Mouse (Mus musculus) layer of hippocampus, adult 8-10 months (tissue): Measurements from ENCODE around the gene Erfe. TPM values are rescaled to one million over a fixed set of nuclear protein-coding genes. Genes with fewer than 3 reads are reported as not detected.
A peak's percentile ranks its signal among the peaks of the same experiment; 100 is the strongest.

Source experiments
- DNase-seq, 2 experiments: peaks; one replicate each; pipeline ENCODE4 v3.0.0; 2022; ENCODE audit warnings: low spot score in 2 of 2
- total RNA-seq, 4 experiments: library from RNA; stranded (reverse); gene quantifications; 2 replicates each; pipeline ENCODE4 v1.2.4; 2022

Gene Erfe
- total RNA-seq, 4 experiments from 2014 or later = not detected

DNA sequence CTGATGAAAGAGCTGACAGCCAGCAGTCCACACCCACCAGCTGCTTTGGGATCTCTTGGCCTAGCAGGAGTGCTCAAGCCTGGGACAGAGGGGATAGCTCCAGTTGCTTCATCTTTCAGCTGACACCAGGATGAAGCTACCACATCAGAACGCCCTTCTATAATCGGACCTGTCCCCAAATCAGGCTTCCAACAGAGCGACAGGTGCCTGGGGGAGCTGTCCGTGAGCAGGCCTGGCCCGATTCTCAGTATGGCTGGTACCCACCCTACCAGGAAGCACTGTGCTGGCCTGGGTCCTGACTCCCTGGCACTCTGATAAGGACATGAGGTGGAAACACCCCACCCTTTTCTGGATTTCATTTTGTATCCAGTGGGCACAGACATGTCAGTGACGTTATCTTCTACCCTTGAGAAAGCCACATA, 7.2 kb downstream of the Erfe start:
- no peak for DNase-seq

- peak; percentile 43 to 78 for DNase-seq
Observed at GRCm38 (mm10) chr1:91380453-91381090, 14.3 kb downstream of the Erfe start.

DNA sequence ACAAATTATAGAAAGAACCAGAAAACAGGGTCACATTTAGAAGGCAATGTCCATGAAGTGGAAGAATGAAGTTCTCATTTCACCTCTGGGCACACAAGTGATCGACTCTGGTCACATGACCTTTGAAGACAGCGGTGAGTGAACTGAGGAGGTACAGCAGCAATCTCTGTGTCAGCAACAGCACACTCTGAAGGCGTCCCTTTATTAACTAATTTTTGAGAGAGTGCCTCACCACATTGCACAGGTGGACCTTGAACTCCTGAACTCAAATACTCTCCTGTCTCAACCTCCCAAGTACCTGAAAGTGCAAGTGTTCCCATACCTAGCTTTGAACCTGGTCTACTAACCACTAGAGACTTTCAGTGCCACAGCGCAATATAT, 14.9 kb downstream of the Erfe start:
- DNase-seq = no peak

GRCm38 (mm10) chr1:91390369-91390768, 24.1 kb downstream of the Erfe start:
- DNase-seq = no peak

DNA sequence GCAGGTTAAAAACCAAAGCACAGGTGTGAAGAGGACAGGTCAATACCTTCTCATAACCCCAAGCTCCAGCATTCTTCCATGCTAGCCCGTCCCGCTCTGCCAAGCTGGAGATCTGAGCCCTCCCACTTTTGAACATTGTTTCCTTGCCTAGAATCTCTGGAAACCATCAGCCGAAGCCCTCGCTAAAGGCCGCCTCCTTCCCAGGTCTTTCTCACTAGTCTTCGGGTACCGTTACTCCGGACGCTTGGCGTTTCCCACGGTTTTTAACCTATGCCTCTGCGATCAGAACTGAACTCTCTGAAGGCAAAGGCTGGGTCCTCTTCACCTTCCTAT, 31.7 kb downstream of the Erfe start:
- DNase-seq = no peak

GRCm38 (mm10) chr1:91398260-91399062, 32.2 kb downstream of the Erfe start, which contains the start of gene Ilkap:
Gene Ilkap, minus strand, starts transcription at chr1:91398815.
- DNase-seq = peak; percentile 71 to 76

DNA sequence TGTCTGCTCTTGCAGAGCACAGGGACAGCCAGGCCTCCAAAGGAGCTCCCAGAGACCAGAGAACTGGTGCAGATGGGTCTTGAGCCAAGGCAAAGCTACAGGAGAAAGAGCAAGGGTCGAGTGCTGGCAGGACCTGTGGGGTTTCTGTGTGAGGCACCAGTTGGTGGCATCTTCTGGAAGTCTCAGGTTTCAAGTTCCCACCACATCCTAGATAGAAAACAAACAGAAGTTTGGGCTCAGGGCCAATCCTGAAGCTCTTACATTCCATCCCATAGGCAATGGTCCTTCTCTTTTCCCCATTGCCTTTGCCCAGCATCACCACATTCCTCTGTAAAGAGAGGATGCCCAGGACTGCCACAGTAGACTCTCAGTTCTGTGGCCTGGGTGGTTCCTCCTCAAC, 38.7 kb downstream of the Erfe start:
- DNase-seq = no peak

DNA sequence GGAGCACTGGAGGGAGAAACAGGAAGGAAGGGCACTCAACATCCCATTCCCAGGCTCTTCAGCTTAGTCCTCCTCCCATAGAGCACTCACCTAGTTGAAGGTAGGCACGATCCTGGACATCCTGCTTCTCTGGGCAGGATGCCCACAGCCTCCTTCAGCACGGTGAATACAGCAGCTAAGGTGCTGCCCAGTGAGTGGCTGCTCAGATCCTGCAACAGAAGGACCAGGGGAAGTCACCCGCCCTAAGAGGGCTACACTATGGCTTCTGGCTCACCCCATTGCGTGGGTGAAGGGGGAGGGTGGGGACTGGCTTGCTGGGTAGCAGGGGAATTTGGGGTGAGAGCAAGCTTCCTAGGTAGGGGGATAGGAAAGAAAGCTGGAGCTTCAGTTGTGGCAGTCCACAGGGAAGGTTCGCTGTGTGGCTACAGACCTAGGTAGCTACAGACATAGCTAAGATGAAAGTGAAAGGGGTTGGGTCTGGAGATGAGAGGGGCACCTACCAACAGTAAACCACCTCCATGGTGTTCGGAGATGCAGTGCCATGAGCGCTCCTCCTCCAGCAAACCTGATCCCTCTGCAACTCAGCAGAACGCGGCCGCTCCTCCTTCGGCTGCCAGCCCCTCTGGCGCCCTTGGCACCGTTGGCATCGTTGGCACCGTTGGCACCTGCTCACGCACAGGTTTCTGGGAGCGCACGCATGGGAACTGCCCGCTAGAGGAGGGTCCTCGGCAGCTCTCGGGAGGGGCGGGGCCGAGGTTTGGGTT, 39.4 kb downstream of the Erfe start:
- no peak for DNase-seq

DNA sequence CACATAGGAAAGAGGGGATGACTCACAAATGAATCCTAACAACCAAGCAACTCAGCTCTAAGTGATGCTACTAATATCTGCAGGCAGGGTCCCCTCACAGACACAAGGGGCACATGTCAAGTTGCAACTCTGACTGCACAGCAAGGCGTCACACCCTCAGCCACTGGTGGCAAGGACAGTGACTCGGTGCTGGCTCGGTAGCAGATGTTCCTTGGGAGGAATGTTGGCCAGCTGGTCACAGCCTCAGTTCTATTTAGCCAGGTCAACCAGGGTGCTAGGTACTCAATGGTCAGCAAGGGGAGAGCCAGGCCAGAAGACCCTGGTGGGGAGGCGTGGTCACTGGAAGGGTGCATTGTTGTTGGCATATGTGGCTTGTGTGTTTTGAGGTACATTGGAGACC, 41.6 kb downstream of the Erfe start:
- no peak for DNase-seq

GRCm38 (mm10) chr1:91411631-91412285, 45.5 kb downstream of the Erfe start:
- DNase-seq = no peak

DNA sequence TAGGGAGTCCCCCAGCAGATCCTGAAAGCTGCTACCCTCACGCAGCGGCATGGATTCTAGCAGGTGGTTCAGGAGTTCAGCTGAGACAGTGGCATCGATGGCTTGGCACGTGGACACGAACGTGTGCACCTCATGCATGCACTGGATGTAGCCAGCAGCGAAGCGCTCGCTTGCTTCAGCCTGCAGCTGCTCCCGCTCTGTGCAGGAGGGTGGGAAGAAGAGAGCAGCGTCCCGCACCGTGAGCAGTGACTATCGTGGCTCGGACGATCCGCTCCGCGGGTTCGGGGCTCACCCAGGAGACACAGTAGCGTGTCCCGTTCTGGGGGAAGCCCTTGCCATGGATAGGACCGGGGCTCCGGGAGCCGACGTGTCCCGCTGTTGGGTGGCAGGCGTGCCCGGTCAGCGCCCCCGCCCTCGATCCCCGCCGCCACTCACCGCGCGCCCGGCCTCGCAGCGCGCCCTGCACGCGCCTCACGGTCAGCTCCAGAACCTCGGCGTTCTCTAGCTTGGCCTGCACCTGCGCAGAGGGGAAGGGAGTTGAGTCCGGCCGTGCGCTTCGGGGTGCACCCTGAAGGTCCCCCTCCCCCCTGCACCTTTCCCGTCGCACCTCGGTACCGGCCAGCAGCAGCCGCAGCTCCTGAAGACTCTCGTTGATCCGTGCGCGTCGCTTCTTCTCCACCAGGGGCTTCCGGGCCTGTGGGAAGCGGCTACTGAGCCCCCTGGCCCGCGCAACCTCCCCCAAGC, 46.2 kb downstream of the Erfe start:
- DNase-seq = no peak

GRCm38 (mm10) chr1:91413030-91413506, 46.8 kb downstream of the Erfe start:
- peak; percentile 89 to 91 for DNase-seq

DNA sequence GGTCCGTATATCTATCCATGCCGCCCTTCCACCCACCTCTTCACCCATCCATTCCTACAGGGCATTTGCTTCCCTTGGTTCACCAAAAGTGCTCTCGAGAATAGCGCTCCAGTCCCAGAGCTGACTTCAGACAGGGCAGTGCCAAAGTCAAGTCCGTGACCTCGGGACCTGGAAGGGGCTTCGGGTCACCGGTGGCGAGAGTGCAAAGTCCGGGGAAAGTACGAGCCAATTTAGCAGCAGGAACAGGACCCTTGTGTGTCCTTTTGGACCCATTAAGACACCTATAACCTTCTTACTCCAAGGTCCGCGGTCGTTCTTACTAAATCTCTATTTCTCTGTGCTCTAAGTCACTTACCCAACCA, 47.3 kb downstream of the Erfe start:
- DNase-seq = no peak

DNA sequence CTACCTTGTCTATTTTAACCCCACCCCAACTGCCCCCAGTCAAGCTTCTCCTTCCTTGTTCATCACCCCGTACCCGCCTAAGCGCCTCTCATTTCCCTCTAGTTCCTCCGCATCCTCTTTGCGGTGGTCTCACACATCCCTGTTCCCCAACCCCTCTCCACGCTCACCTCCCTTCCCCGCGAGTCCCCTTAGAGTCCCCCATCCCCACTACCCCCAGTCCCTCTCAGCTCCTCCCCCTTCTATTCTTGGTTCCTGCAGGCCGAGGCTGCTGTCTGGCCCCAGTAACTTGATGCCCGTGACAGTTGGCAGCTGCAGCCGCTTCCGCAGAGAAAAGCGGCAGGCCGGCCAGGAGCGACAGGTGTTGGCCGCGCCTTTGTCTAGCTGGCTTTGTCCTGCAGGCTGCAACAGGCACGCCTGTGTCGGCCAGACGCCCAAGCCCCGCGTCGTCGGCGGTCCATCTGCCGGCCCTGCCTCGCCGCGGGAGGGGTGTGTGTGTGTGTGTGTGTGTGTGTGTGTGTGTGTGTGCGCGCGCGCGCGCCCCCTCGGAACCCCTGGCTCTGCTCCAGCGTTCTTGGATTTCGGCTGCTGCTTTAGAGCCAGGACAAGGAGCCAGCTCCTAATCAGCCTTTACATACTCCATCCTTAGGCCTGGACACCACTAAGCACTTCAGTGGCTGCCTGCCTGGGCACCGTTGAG, 47.8 kb downstream of the Erfe start, which contains the start of gene Hes6:
TSS of gene Hes6 (minus strand) at position 141 of the 697 bp plus-strand sequence.
- peak; percentile 41 to 53 for DNase-seq

- DNase-seq = no peak
Observed at GRCm38 (mm10) chr1:91414903-91415302, 48.7 kb downstream of the Erfe start.

- DNase-seq = no peak
Observed at GRCm38 (mm10) chr1:91415311-91415710, 49.1 kb downstream of the Erfe start.

DNA sequence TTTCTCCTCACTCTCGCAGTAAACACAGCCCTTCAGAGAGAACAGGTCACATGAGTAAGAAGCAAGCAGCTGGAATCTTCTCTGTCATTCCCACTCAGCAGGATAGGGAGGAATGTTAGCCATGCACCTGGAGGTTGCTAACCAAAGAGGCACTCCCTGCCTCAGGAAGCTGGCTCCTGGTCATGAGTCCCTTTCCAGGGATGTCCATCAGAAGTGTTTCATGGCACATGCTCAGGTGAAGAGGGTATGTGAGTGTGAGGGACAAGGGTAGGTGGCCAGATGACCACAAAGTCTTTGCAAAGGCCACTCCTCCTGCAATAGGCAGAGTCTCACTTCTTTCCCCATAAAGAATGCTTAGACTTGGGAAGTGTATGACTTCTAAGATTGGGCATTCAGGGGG, 51.8 kb downstream of the Erfe start:
- DNase-seq = no peak

GRCm38 (mm10) chr1:91419862-91420600, 53.8 kb downstream of the Erfe start:
- DNase-seq = no peak

DNA sequence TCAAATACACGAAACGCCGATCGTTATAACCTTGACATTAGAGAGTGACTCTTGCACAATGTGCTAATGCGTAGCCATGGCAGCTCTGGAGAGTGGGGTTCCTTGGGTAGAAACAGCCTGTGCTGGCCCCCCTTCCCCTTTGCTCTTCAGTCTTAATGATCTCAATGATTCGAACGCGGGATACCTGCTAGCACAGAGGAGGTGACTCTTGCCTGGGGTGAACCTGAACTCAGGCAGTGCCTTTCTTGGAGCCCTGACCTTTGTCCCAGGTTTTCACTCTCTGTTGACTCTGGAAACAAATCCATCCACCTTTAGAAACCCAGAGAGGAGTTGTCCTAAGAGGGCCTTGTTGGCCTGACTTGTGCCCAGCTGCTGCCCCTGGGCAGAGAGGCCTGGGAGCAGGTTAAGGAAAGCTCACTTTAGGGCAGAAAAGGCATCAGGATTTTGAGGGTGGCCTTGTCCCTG, 54.4 kb downstream of the Erfe start:
- DNase-seq = no peak
